Comparison of ENCODE assay signal across 9 mouse cellular contexts in the genomic region with DNA sequence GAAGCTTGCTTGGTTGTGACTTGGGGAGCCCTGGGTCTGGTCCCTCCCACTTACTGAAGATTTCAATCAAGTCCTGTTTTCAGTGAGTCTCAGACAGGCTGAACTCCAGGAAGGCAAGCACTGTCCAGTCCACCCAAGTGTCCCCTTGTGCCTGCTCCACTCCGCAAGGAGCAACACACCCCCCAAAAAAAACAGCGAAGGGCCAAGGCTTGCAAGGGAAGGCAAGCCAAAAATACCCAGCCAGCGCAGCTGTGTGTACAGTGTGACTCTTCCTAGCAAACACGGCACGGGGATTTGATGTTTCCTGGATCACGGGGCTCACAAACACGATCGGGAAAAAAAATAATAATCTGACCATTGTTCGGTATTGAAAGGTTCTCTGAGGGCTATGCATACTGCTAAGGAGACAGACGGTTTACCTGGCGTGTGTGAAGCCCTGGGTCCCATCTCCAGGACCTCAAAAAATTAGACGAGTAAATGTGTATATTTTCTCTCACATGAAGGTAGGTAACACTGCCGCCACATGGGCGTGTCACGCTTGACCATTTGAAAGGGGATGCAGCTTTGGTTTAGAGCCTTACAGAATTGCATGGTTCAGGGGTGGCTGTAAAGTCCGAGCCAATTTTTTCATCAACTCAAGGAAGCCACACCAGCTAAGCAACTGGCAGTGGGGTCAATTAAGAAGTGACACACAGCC. TPM values are rescaled to one million over a fixed set of nuclear protein-coding genes. Genes with fewer than 3 reads are reported as not detected.
DNase-seq lines count a peak whose midpoint lies in the region; ATAC-seq lines count a peak whose summit lies in the region.
"Had no signal": no experiment of that assay in that cellular context is flagged by ENCODE, and none has a peak within 500 bp of the region (broad histone marks: within the 10 kb centered on the region; RNA-seq: fewer than 3 reads in every experiment).

No protein-coding gene starts in this region.

- H3K9ac ChIP-seq in heart, embryonic 12.5 days = peak overlapping the region; percentile 86
- H3K9ac ChIP-seq in hindbrain, embryonic 12.5 days = peak overlapping the region; percentile 70; the same call in 1 of the 2 replicates
- H3K9ac ChIP-seq in liver, embryonic 15.5 days = no peak overlapping the region

- no peak for DNase-seq in heart, postnatal 14 days
- DNase-seq in cerebellum, adult 9-11 months = peak; percentile 54
- no peak for DNase-seq in thymus, postnatal 14 days
- DNase-seq in urinary bladder, postnatal 25 days (ENCODE audit: low spot score) = no peak
- no peak for DNase-seq in adrenal gland, postnatal 10 days

- H3K4me1 ChIP-seq in heart, embryonic 12.5 days (replicated peaks) = peaks cover 52% of the 10 kb centered on the region
- H3K4me1 ChIP-seq in hindbrain, embryonic 12.5 days = peaks cover 19% of the 10 kb centered on the region
- peaks cover 15% of the 10 kb centered on the region; the same call in 1 of the 2 replicates for H3K4me1 ChIP-seq in liver, embryonic 15.5 days (replicated peaks)

- H3K4me3 ChIP-seq in heart, embryonic 12.5 days = peak overlapping the region; percentile 78
- peak overlapping the region; percentile 63 for H3K4me3 ChIP-seq in hindbrain, embryonic 12.5 days
- peak overlapping the region; percentile 57 for H3K4me3 ChIP-seq in liver, embryonic 15.5 days (replicated peaks)

- no peaks in the 10 kb centered on the region for H3K27me3 ChIP-seq in heart, embryonic 12.5 days (replicated peaks)
- peaks cover 15% of the 10 kb centered on the region for H3K27me3 ChIP-seq in hindbrain, embryonic 12.5 days
- peaks cover 20% of the 10 kb centered on the region for H3K27me3 ChIP-seq in liver, embryonic 15.5 days

- H3K36me3 ChIP-seq in heart, embryonic 12.5 days = 0 out of 2 replicates have a peak, but pooled peaks cover 4% of the 10 kb centered on the region
- H3K36me3 ChIP-seq in hindbrain, embryonic 12.5 days = no peaks in the 10 kb centered on the region
- H3K36me3 ChIP-seq in liver, embryonic 15.5 days (replicated peaks) = no peaks in the 10 kb centered on the region

- H3K27ac ChIP-seq in heart, embryonic 12.5 days (ENCODE audit: poor library complexity, severe bottlenecking) = no peak overlapping the region
- H3K27ac ChIP-seq in hindbrain, embryonic 12.5 days = no peak overlapping the region
- H3K27ac ChIP-seq in liver, embryonic 15.5 days (replicated peaks) = no peak overlapping the region

- ATAC-seq in heart, embryonic 12.5 days (ENCODE audit: insufficient number of reproducible peaks, low FRiP score) = no peak
- ATAC-seq in hindbrain, embryonic 12.5 days (ENCODE audit: low FRiP score) = no peak
- ATAC-seq in liver, embryonic 15.5 days (ENCODE audit: insufficient read depth) = no peak

- WGBS in heart, embryonic 12.5 days = 45% methylated on average over 16 of the region's 16 CpGs
- WGBS in hindbrain, embryonic 12.5 days = 60% methylated on average over 16 of the region's 16 CpGs
- 49% methylated on average over 16 of the region's 16 CpGs for WGBS in liver, embryonic 15.5 days (ENCODE audit: insufficient replicate concordance)

- peak overlapping the region; percentile 79 for H3K4me2 ChIP-seq in heart, embryonic 12.5 days
- H3K4me2 ChIP-seq in hindbrain, embryonic 12.5 days (replicated peaks) = peak overlapping the region; percentile 77
- H3K4me2 ChIP-seq in liver, embryonic 15.5 days = peak overlapping the region; percentile 56

- intact Hi-C loops in heart, postnatal 14 days (cut with DNase I) = loop anchor here (2.0 to 5.0 kb wide), 2 partner anchors 77 to 137 kb away; no protein-coding TSS in a partner anchor

- no peaks in the 10 kb centered on the region for H3K9me3 ChIP-seq in heart, embryonic 12.5 days (replicated peaks)
- no peaks in the 10 kb centered on the region for H3K9me3 ChIP-seq in hindbrain, embryonic 12.5 days (replicated peaks)
- H3K9me3 ChIP-seq in liver, embryonic 15.5 days (replicated peaks) = no peaks in the 10 kb centered on the region

RNA-seq across cellular contexts. Expression of a gene that starts 1.3 kb away (rescaled TPM):
- polyA plus RNA-seq in heart, embryonic 12.5 days (2016; fragmentation: Nextera tagmentation; extraction: Ambion mirVana) = 14.1 and 16.1 TPM in 2 replicates
- 1 to 10 TPM; 8.5 to 9.3 TPM for total RNA-seq in heart, postnatal 14 days (2021)
- 10.9 and 11.8 TPM in 2 replicates for polyA plus RNA-seq in hindbrain, embryonic 12.5 days (2016; fragmentation: Nextera tagmentation; extraction: Ambion mirVana)
- polyA plus RNA-seq in liver, embryonic 15.5 days (2015; fragmentation: Nextera tagmentation; extraction: Ambion mirVana) = 2.2 and 2.7 TPM in 2 replicates
- 10 to 100 TPM; 30.9 to 45.9 TPM for total RNA-seq in adrenal gland, postnatal 10 days (2021)
- total RNA-seq: MEL had no signal

RNA-seq across cellular contexts. Expression of a gene that starts 55.7 kb away (rescaled TPM):
- not detected in 2 replicates for polyA plus RNA-seq in heart, embryonic 12.5 days (2016; fragmentation: Nextera tagmentation; extraction: Ambion mirVana)
- total RNA-seq in heart, postnatal 14 days (2021) = not detected
- polyA plus RNA-seq in hindbrain, embryonic 12.5 days (2016; fragmentation: Nextera tagmentation; extraction: Ambion mirVana) = not detected in 2 replicates
- not detected in 2 replicates for polyA plus RNA-seq in liver, embryonic 15.5 days (2015; fragmentation: Nextera tagmentation; extraction: Ambion mirVana)
- total RNA-seq in adrenal gland, postnatal 10 days (2021) = not detected
- total RNA-seq: MEL had no signal
